Mouse (Mus musculus): ENCODE measurements around the gene Rreb1. TPM values are rescaled to one million over a fixed set of nuclear protein-coding genes. Genes with fewer than 3 reads are reported as not detected.

Rreb1 gene
- polyA plus RNA-seq, 1 experiment from 2014 or later = 4.8 TPM

- whole genome bisulfite sequencing (ENCODE audit: insufficient replicate concordance) = 3% methylated on average over 3 of the region's 3 CpGs
Observed at GRCm38 (mm10) chr13:37760013-37760342, 18.2 kb upstream of the Rreb1 start.

GRCm38 (mm10) chr13:37760373-37760772 is 17.8 kb upstream of the Rreb1 start:
- H3K27ac ChIP-seq = peak overlapping the region; percentile 72
- no peak for DNase-seq
- peaks cover 47% of the 10 kb centered on the region for H3K4me1 ChIP-seq (replicated peaks)
- peak overlapping the region; percentile 39 for H3K4me2 ChIP-seq
- H3K36me3 ChIP-seq = no peaks in the 10 kb centered on the region
- H3K4me3 ChIP-seq (replicated peaks) = no peak overlapping the region
- H3K9ac ChIP-seq = no peak overlapping the region
- no peaks in the 10 kb centered on the region for H3K9me3 ChIP-seq (replicated peaks)
- no peaks in the 10 kb centered on the region for H3K27me3 ChIP-seq
- 38% methylated on average over 3 of the region's 3 CpGs for WGBS (ENCODE audit: insufficient replicate concordance)
- ATAC-seq (ENCODE audit: low read depth) = no peak

More at GRCm38 (mm10) chr13:37760013-37760342, 18.2 kb upstream of the Rreb1 start:
- Histone ChIP-seq H3K27me3 (no peaks in the 10 kb centered on the region), H3K4me3 (replicated peaks) (no peak overlapping the region), H3K9ac (0 out of 2 replicates have a peak overlapping the region, but pooled peaks have one; percentile 9), H3K4me2 (peak overlapping the region; percentile 39), H3K4me1 (replicated peaks) (peaks cover 47% of the 10 kb centered on the region), H3K27ac (peak overlapping the region; percentile 72), H3K36me3 (no peaks in the 10 kb centered on the region), H3K9me3 (replicated peaks) (no peaks in the 10 kb centered on the region)
- DNase-seq (peak; percentile 53), ATAC-seq (ENCODE audit: low read depth) (peak; percentile 91)

DNA sequence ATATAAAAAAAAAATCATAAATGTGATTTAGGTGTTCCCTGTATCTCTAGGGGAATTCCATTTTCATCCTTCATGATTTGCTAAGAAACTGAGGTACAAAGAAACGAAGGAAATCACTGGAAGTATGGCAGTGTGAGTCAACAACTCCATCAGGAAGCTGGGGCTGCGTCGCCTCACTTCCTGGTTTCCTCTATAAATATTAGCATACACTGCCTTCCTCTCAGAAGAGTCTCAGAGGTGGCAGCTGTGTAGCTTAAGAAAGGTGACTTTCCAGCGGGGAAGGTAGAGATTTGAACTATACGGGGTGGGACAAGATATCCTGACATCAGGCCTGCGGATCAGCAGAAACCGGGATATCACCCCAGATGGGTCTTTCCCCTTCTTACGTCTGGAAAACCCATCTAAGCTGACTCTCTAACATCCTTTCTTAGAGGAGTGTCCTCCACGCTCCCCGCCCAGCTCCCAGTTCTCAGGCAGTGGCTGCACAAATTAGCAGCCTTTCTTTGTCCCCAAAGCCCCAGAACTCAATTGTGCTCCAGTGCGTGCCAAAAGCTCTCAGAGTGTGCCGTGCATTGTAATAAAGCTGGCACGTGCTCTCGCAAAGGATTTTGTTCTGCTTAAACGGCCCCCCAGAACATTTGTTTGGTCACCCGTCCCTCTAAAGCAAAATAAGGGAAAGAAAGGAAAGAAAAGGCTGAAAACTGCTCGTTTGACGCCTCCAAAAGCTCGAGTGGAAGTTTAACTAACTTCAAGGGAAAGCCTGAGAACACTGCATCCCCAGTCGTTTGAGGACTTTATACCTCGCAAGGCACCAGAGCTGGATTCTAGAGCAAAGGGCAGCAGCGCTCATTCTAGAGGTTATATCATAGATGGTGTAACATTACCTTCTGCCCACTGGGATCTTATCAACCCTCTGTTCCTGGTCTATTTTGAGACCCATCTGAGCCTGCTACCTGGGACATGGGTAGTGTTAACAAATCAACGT is 17.0 kb upstream of the Rreb1 start:
- WGBS (ENCODE audit: insufficient replicate concordance) = 34% methylated on average over 23 of the region's 23 CpGs

GRCm38 (mm10) chr13:37763800-37764407 is 14.3 kb upstream of the Rreb1 start:
- no peak overlapping the region for H3K27ac ChIP-seq

More for the DNA sequence above, 17.0 kb upstream of the Rreb1 start:
- no peak for ATAC-seq (ENCODE audit: low read depth)
- H3K9me3 ChIP-seq (replicated peaks) = no peaks in the 10 kb centered on the region
- H3K27ac ChIP-seq = peak overlapping the region; percentile 47
- peak overlapping the region; percentile 29 for H3K4me2 ChIP-seq
- no peaks in the 10 kb centered on the region for H3K36me3 ChIP-seq
- no peak for DNase-seq
- H3K9ac ChIP-seq = no peak overlapping the region; the same call in 1 of the 2 replicates
- H3K27me3 ChIP-seq = no peaks in the 10 kb centered on the region
- H3K4me3 ChIP-seq (replicated peaks) = no peak overlapping the region
- H3K4me1 ChIP-seq (replicated peaks) = peaks cover 47% of the 10 kb centered on the region

DNA sequence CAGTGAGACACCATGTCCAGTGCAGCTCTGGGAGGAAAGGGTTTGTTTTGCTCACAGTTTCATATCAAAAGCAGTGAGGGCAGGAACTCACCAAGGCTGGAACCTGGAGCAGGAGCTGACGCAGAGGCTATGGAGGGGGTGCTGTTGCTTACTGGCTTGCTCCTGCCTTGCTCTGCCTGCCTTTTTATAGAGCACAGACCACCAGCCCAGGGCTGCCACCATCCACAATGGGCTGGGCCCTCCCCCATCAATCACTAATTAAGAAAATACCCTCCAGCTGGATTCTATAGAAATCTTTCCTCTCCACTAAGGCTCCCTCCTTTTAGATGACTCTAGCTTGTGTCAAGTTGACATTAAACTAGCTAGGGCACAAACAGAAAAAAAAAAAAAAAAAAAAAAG is 8.4 kb upstream of the Rreb1 start:
- ATAC-seq (ENCODE audit: low read depth) = no peak
- Histone ChIP-seq H3K4me3 (replicated peaks) (no peak overlapping the region), H3K27me3 (no peaks in the 10 kb centered on the region), H3K4me1 (replicated peaks) (no peaks in the 10 kb centered on the region), H3K9me3 (replicated peaks) (no peaks in the 10 kb centered on the region), H3K9ac (no peak overlapping the region), H3K36me3 (no peaks in the 10 kb centered on the region), H3K4me2 (no peak overlapping the region), H3K27ac (no peak overlapping the region)
- 50% methylated on average over 1 of the region's 1 CpGs for WGBS (ENCODE audit: insufficient replicate concordance)
- no peak for DNase-seq

More at GRCm38 (mm10) chr13:37763800-37764407, 14.3 kb upstream of the Rreb1 start:
- Histone ChIP-seq H3K36me3 (no peaks in the 10 kb centered on the region), H3K4me3 (replicated peaks) (no peak overlapping the region), H3K9ac (no peak overlapping the region), H3K4me2 (no peak overlapping the region), H3K9me3 (replicated peaks) (no peaks in the 10 kb centered on the region), H3K4me1 (replicated peaks) (peaks cover 30% of the 10 kb centered on the region), H3K27me3 (no peaks in the 10 kb centered on the region)
- no peak for DNase-seq
- 48% methylated on average over 9 of the region's 9 CpGs for WGBS (ENCODE audit: insufficient replicate concordance)
- no peak for ATAC-seq (ENCODE audit: low read depth)

DNA sequence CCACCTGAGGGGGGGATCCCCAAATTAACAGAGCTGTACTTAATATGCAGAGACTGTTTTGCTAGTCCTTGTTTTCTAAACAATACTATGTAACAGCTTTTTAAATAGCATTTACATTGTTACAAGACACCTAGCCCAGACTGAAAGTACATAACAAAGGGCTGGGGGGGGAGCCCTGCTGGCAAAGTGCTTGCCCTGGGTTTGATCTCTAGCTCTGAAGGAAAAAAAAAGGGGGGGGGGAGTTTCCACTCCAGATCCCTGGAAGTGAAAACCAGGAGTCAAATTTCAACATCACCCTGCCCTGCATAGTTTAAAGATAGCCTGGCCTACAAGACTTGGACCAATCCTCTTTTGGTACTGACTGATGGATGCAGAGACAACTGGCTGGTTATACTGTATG is 4.7 kb upstream of the Rreb1 start:
- Histone ChIP-seq H3K4me3 (replicated peaks) (no peak overlapping the region), H3K36me3 (no peaks in the 10 kb centered on the region), H3K9ac (no peak overlapping the region), H3K4me1 (replicated peaks) (peaks cover 15% of the 10 kb centered on the region), H3K4me2 (no peak overlapping the region), H3K9me3 (replicated peaks) (no peaks in the 10 kb centered on the region), H3K27me3 (peaks cover 12% of the 10 kb centered on the region), H3K27ac (no peak overlapping the region)
- no peak for ATAC-seq (ENCODE audit: low read depth)
- DNase-seq = no peak

DNA sequence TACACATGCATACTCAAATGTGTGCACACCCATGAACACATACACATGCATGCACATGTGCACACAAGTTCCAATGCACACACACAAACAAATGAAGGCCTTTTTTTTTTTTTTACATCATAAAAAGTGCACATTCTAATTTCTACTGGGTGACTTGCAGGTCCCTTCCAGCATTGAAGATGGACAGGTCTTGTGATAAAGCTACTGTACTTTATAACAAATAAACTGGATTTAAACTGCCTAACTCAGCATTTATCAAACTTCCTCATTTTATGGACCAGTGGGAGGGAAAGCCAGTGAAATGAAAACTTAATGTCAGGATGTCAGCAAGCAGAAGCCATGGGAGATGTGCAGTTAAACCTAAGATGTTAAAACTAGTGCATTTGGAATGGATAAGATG is 1.5 kb upstream of the Rreb1 start:
- Histone ChIP-seq H3K4me1 (replicated peaks) (peaks cover 27% of the 10 kb centered on the region), H3K9ac (no peak overlapping the region), H3K27me3 (peaks cover 25% of the 10 kb centered on the region), H3K9me3 (replicated peaks) (no peaks in the 10 kb centered on the region), H3K4me2 (no peak overlapping the region), H3K36me3 (no peaks in the 10 kb centered on the region), H3K27ac (no peak overlapping the region), H3K4me3 (replicated peaks) (no peak overlapping the region)
- ATAC-seq (ENCODE audit: low read depth) (no peak), DNase-seq (no peak)

DNA sequence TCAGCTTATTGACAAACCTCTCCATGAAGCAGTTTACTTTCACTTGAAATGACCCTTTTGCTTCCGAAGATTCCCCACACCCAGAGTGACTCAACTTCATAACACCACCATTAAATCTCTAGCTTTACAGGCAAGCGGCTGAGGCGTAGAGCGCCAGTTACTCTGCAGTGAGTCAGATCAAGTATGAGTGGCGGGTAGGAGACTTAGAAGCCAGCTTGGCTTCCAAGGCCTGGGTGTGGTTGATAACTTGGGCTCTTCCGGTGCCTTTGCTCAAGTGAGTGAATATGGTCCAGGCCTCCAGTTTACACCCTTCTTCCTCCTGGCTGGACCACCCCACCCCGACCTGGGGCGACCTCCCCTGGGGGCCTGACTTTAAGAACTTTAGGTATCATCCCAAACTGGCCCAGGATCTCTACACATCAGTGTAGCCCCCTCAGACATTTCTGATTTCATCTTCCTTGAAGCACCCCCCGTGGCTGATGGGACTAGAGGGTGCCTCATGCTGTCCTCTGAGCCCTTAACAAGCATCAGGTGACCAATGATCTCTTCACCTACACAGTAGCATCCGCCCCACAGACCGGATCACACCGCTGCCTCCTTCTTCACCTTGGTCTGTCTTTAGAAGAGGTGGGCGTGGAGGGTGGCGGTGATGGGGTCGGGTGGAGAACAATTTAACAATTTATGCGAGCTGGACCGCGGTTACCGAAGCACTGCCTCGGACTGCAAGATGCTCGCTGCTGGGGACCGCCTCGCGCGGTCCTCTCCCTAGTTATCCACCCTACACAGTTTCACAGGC is 651 bp upstream of the Rreb1 start:
- no peak overlapping the region for H3K27ac ChIP-seq
- H3K27me3 ChIP-seq = peaks cover 25% of the 10 kb centered on the region
- H3K4me1 ChIP-seq (replicated peaks) = peaks cover 27% of the 10 kb centered on the region
- H3K4me3 ChIP-seq (replicated peaks) = peak overlapping the region; percentile 64
- no peaks in the 10 kb centered on the region for H3K9me3 ChIP-seq (replicated peaks)
- peak overlapping the region; percentile 96 for H3K4me2 ChIP-seq
- DNase-seq = no peak
- ATAC-seq (ENCODE audit: low read depth) = peak; percentile 73; the same call in 1 of the 2 replicates
- peak overlapping the region; percentile 67 for H3K9ac ChIP-seq
- WGBS (ENCODE audit: insufficient replicate concordance) = 15% methylated on average over 25 of the region's 25 CpGs
- H3K36me3 ChIP-seq = no peaks in the 10 kb centered on the region

- ATAC-seq (ENCODE audit: low read depth) = peak; percentile 25
Observed at GRCm38 (mm10) chr13:37778594-37779231, 513 bp downstream of the Rreb1 start.

GRCm38 (mm10) chr13:37779251-37779667 is 1.1 kb downstream of the Rreb1 start:
- Histone ChIP-seq H3K4me1 (replicated peaks) (peaks cover 32% of the 10 kb centered on the region), H3K27me3 (peaks cover 25% of the 10 kb centered on the region), H3K9ac (peak overlapping the region; percentile 67; the same call in 1 of the 2 replicates), H3K9me3 (replicated peaks) (no peaks in the 10 kb centered on the region), H3K4me3 (replicated peaks) (peak overlapping the region; percentile 64), H3K36me3 (no peaks in the 10 kb centered on the region), H3K4me2 (peak overlapping the region; percentile 96), H3K27ac (no peak overlapping the region)
- 4% methylated on average over 9 of the region's 9 CpGs for WGBS (ENCODE audit: insufficient replicate concordance)
- DNase-seq (no peak), ATAC-seq (ENCODE audit: low read depth) (no peak)

More at GRCm38 (mm10) chr13:37778594-37779231, 513 bp downstream of the Rreb1 start:
- Histone ChIP-seq H3K4me2 (peak overlapping the region; percentile 96), H3K27me3 (peaks cover 25% of the 10 kb centered on the region), H3K27ac (peak overlapping the region; percentile 45; the same call in 1 of the 2 replicates), H3K9ac (peak overlapping the region; percentile 67), H3K4me3 (replicated peaks) (peak overlapping the region; percentile 64), H3K9me3 (replicated peaks) (no peaks in the 10 kb centered on the region), H3K4me1 (replicated peaks) (peaks cover 27% of the 10 kb centered on the region), H3K36me3 (no peaks in the 10 kb centered on the region)
- no peak for DNase-seq
- WGBS (ENCODE audit: insufficient replicate concordance) = 2% methylated on average over 33 of the region's 33 CpGs
